Mouse (Mus musculus) midbrain, embryonic 16.5 days (tissue): ENCODE results near the gene Zfp775. TPM values are rescaled to one million over a fixed set of nuclear protein-coding genes. Genes with fewer than 3 reads are reported as not detected.

Experiments used
- ATAC-seq: fragments of 200-750 bp; cut with Nextera tagmentation; 2 replicates; pipeline ENCODE4 v1.8.0; 2017; ENCODE audit warnings: moderate TSS enrichment
- H3K27ac ChIP-seq: fragments of 300-500 bp; sonication (generic); 2 replicates; pipeline ENCODE4 v1.5.1; 2014; ENCODE audit warnings: mild to moderate bottlenecking, low read length, mixed read lengths
- H3K27me3 ChIP-seq: fragments of 300-500 bp; sonication (generic); 2 replicates; pipeline ENCODE4 v1.6.1; 2014; ENCODE audit warnings: low read depth, low read length, mixed read lengths; ENCODE audit not compliant: control insufficient read depth, insufficient read depth
- H3K36me3 ChIP-seq: fragments of 300-500 bp; sonication (generic); 2 replicates; pipeline ENCODE4 v1.6.1; 2014; ENCODE audit warnings: mild to moderate bottlenecking, low read length, moderate library complexity, mixed read lengths; ENCODE audit not compliant: control insufficient read depth, insufficient read depth
- H3K4me1 ChIP-seq: fragments of 300-500 bp; sonication (generic); 2 replicates; pipeline ENCODE4 v1.6.1; 2014; ENCODE audit warnings: mild to moderate bottlenecking, low read length, mixed read lengths; ENCODE audit not compliant: control insufficient read depth, insufficient read depth
- H3K4me2 ChIP-seq: fragments of 300-500 bp; sonication (generic); 2 replicates; pipeline ENCODE4 v1.6.1; 2014; ENCODE audit warnings: mild to moderate bottlenecking, low read length, mixed read lengths
- H3K4me3 ChIP-seq: fragments of 300-500 bp; sonication (generic); 2 replicates; pipeline ENCODE4 v1.5.1; 2014; ENCODE audit warnings: low read depth, mild to moderate bottlenecking, low read length, moderate library complexity, mixed read lengths
- H3K9ac ChIP-seq: fragments of 300-500 bp; sonication (generic); 2 replicates; pipeline ENCODE4 v1.6.1; 2014; ENCODE audit warnings: low read depth, low read length, mixed read lengths
- H3K9me3 ChIP-seq: fragments of 300-500 bp; sonication (generic); replicated peaks from 2 replicates; pipeline ENCODE4 v1.6.1; 2014; ENCODE audit warnings: mild to moderate bottlenecking, low read length, mixed read lengths; ENCODE audit not compliant: control insufficient read depth, poor library complexity, severe bottlenecking
- WGBS: fragments of 180-500 bp; shearing (Covaris S2); extraction: QIAGEN DNeasy Blood & Tissue Kit; methylation state at CpG from one replicate; pipeline ENCODE4 v1.1.7; 2014; 5-methylcytosine and 5-hydroxymethylcytosine counted together
- polyA plus RNA-seq: library from polyadenylated mRNA; unstranded; fragments of >200 nt; fragmentation: Nextera tagmentation; extraction: Ambion mirVana; gene quantifications from 2 replicates; pipeline ENCODE4 v1.2.1, GENCODE M21; 2015

Gene Zfp775
- polyA plus RNA-seq, 1 experiment from 2014 or later = 14.1 TPM

GRCm38 (mm10) chr6:48581257-48581656 lies 20.6 kb upstream of the Zfp775 start:
- WGBS = 8% methylated on average over 3 of the region's 3 CpGs

GRCm38 (mm10) chr6:48582037-48582436 lies 19.8 kb upstream of the Zfp775 start:
- Histone ChIP-seq H3K4me2 (no peak overlapping the region), H3K4me3 (no peak overlapping the region), H3K9ac (no peak overlapping the region), H3K27ac (no peak overlapping the region), H3K4me1 (no peaks in the 10 kb centered on the region), H3K27me3 (no peaks in the 10 kb centered on the region), H3K36me3 (no peaks in the 10 kb centered on the region), H3K9me3 (no peaks in the 10 kb centered on the region)
- peak; percentile 32; the same call in 1 of the 2 replicates for ATAC-seq
- WGBS = 70% methylated on average over 3 of the region's 3 CpGs

More at GRCm38 (mm10) chr6:48581257-48581656, 20.6 kb upstream of the Zfp775 start:
- Histone ChIP-seq H3K27ac (no peak overlapping the region), H3K9me3 (no peaks in the 10 kb centered on the region), H3K4me2 (no peak overlapping the region), H3K36me3 (no peaks in the 10 kb centered on the region), H3K27me3 (no peaks in the 10 kb centered on the region), H3K9ac (no peak overlapping the region), H3K4me3 (no peak overlapping the region), H3K4me1 (no peaks in the 10 kb centered on the region)
- no peak for ATAC-seq

GRCm38 (mm10) chr6:48589194-48589750 lies 12.6 kb upstream of the Zfp775 start, which contains the start of gene Gm45021:
Gene Gm45021, plus strand, starts transcription at chr6:48589610.
- Histone ChIP-seq H3K9me3 (no peaks in the 10 kb centered on the region), H3K4me3 (no peak within 1 kb of the TSS), H3K27ac (no peak within 1 kb of the TSS), H3K36me3 (no peaks in the 10 kb centered on the region), H3K9ac (no peak within 1 kb of the TSS), H3K4me1 (peaks cover 5% of the 10 kb centered on the region), H3K27me3 (no peaks in the 10 kb centered on the region), H3K4me2 (no peak within 1 kb of the TSS)
- 72% methylated on average over 6 of the region's 6 CpGs for WGBS
- ATAC-seq = no peak

DNA sequence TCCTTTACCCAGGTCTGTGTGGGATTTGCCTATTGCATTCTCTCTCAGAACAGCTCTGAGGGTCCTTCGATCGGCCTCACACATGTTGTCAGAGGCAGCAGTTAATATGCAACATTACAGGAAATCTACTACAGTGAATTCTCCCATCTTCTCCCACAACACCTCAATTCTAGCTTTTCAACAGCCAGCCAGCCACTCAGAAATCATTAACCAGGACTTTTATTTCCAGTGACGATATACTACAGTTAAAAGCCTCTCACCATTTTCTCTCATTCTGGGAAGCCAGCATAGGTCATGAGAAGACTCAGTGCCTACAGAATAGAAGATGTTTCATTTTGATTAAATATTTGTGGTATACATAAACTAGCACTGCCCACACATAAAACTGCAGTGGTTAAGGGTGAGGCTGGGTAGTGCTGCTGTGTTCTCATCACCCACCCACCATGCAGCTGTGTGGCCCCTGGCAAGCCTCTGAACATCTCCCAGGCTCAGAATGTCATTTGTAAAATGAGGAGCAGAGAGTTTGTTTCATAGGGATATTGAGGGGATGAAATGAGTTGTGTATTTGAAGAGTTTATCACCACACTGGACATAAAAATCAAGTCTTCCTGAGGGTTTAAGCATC lies 10.5 kb upstream of the Zfp775 start:
- 95% methylated on average over 3 of the region's 3 CpGs for WGBS
- Histone ChIP-seq H3K36me3 (peaks cover 7% of the 10 kb centered on the region), H3K27me3 (no peaks in the 10 kb centered on the region), H3K27ac (no peak overlapping the region), H3K4me2 (no peak overlapping the region), H3K4me3 (no peak overlapping the region), H3K9me3 (0 out of 2 replicates have a peak, but pooled peaks cover 4% of the 10 kb centered on the region), H3K4me1 (peaks cover 16% of the 10 kb centered on the region), H3K9ac (no peak overlapping the region)
- no peak for ATAC-seq

GRCm38 (mm10) chr6:48591871-48592270 lies 10.0 kb upstream of the Zfp775 start:
- Histone ChIP-seq H3K27ac (no peak overlapping the region), H3K4me1 (peaks cover 16% of the 10 kb centered on the region), H3K27me3 (no peaks in the 10 kb centered on the region), H3K4me3 (no peak overlapping the region), H3K9ac (no peak overlapping the region), H3K4me2 (no peak overlapping the region), H3K36me3 (peaks cover 13% of the 10 kb centered on the region), H3K9me3 (peaks cover 10% of the 10 kb centered on the region; the same call in 1 of the 2 replicates)
- WGBS = 89% methylated on average over 6 of the region's 6 CpGs
- ATAC-seq = no peak

DNA sequence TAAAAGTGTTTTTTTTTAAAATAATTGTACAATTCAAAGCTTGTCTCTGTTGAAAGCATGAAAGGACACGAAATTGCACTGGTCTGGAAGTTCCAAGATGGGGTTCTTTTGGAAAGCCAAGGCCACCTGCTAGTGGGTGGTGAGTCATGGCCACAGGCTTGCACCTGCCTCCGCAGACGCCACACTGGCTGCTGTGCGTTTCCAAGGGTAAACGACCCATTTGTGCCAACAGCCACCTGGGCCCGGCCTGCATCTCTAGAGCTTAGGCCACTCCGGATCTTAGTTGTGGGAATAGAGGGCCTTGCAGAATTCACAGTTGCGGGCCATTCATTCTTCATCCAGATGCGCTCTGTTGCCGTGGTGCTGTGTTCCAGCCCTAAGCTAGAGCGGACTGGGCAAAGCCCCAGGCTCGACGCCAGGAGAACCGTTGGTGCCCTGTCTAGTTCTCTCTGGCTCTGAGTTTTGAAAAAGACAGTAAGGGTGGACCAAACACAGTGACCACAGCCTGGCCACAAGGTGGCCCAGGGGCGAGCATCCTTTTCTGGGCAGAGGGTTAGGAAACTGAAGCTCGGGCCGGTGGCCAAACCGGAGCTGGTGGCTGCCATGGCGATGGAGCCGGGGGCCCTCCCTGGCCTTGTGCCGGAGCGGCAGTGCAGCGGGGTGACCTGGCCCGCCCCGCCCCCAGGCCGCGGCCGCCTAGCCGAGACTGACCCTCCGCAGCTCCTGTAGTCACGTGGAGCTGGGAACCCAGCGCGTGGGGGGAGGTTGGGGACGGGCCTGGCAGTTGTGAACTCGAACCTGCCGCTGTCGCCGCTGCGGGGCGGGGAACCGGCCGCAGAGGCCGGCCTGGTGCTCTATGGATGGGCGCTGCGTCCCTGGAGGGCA lies 8.5 kb upstream of the Zfp775 start, which contains the start of the genes Repin1 and Gm44965:
Gene Repin1, plus strand, starts transcription at position 726 of the 885 bp plus-strand sequence.
Gene Gm44965, plus strand, starts transcription at position 784 of the 885 bp plus-strand sequence.
- Histone ChIP-seq H3K27ac (peak within 1 kb of the TSS; percentile 97), H3K9ac (peak within 1 kb of the TSS; percentile 96), H3K4me2 (peak within 1 kb of the TSS; percentile 90), H3K27me3 (no peaks in the 10 kb centered on the region), H3K36me3 (peaks cover 28% of the 10 kb centered on the region), H3K9me3 (peaks cover 22% of the 10 kb centered on the region; the same call in 1 of the 2 replicates), H3K4me1 (peaks cover 16% of the 10 kb centered on the region), H3K4me3 (peak within 1 kb of the TSS; percentile 87)
- peak; percentile 93 for ATAC-seq
- WGBS = 4% methylated on average over 44 of the region's 45 CpGs

GRCm38 (mm10) chr6:48594043-48594738 lies 7.7 kb upstream of the Zfp775 start:
- H3K4me1 ChIP-seq = peaks cover 16% of the 10 kb centered on the region
- H3K4me2 ChIP-seq = peak overlapping the region; percentile 90
- H3K9ac ChIP-seq = peak overlapping the region; percentile 96
- WGBS = under 1% methylated on average over 40 of the region's 41 CpGs
- peak; percentile 85 for ATAC-seq
- peaks cover 35% of the 10 kb centered on the region for H3K36me3 ChIP-seq
- H3K9me3 ChIP-seq = peaks cover 22% of the 10 kb centered on the region; the same call in 1 of the 2 replicates
- no peaks in the 10 kb centered on the region for H3K27me3 ChIP-seq
- H3K27ac ChIP-seq = peak overlapping the region; percentile 97
- H3K4me3 ChIP-seq = peak overlapping the region; percentile 87

GRCm38 (mm10) chr6:48595278-48595677 lies 6.6 kb upstream of the Zfp775 start:
- Histone ChIP-seq H3K27ac (no peak overlapping the region), H3K9me3 (peaks cover 22% of the 10 kb centered on the region; the same call in 1 of the 2 replicates), H3K4me2 (peak overlapping the region; percentile 90), H3K4me3 (peak overlapping the region; percentile 87), H3K9ac (peak overlapping the region; percentile 96; the same call in 1 of the 2 replicates), H3K4me1 (peaks cover 16% of the 10 kb centered on the region), H3K27me3 (no peaks in the 10 kb centered on the region), H3K36me3 (peaks cover 40% of the 10 kb centered on the region)
- WGBS = 36% methylated on average over 1 of the region's 1 CpGs
- ATAC-seq = no peak
